Comparison of ENCODE assay signal across 8 mouse cellular contexts in genomic region chr8:54779317-54780133, GRCm38 (mm10).
DNase-seq lines count a peak whose midpoint lies in the region; ATAC-seq and TF ChIP-seq lines count a peak whose summit lies in the region.

No protein-coding gene starts in this region.

- peak; percentile 78 for ATAC-seq in neural tube, embryonic 14.5 days (ENCODE audit: low read depth)
- no peak for ATAC-seq in erythroblast, adult 5-6 weeks (replicated peaks; ENCODE audit: low FRiP score, poor library complexity, severe bottlenecking)

- DNase-seq in urinary bladder, adult 2 months (ENCODE audit: low spot score), result peak; percentile 17
- DNase-seq in urinary bladder, postnatal 10 days (ENCODE audit: low spot score), result no peak
- DNase-seq in heart, postnatal 25 days (ENCODE audit: low spot score), result peak; percentile 9
- peak; percentile 62 to 86 for DNase-seq in kidney, postnatal 25 days
- peak; percentile 37 to 41 for DNase-seq in lung, adult 18-20 months

- H3K4me1 ChIP-seq in embryonic fibroblast, embryonic 13.5 days (ENCODE audit: control insufficient read depth, insufficient read depth, low read length), result no peaks in the 10 kb centered on the region
- peaks cover 12% of the 10 kb centered on the region; the same call in 1 of the 2 replicates for H3K4me1 ChIP-seq in neural tube, embryonic 14.5 days (ENCODE audit: control insufficient read depth, insufficient read depth, low read length)

- peak overlapping the region; percentile 26 for H3K4me3 ChIP-seq in embryonic fibroblast, embryonic 13.5 days (ENCODE audit: insufficient read depth, low read length)
- peak overlapping the region; percentile 34 for H3K4me3 ChIP-seq in neural tube, embryonic 14.5 days (ENCODE audit: low read depth, low read length)

- TF ChIP-seq CTCF in embryonic fibroblast, embryonic 13.5 days (IDR thresholded peaks at IDR 0.05; ENCODE audit: borderline replicate concordance, insufficient read depth, low read length), result no peak

- intact Hi-C loops in heart, postnatal 25 days (cut with DNase I), result no loop called here

- under 1% methylated on average over 23 of the region's 23 CpGs for WGBS in neural tube, embryonic 14.5 days

- H3K4me2 ChIP-seq in neural tube, embryonic 14.5 days (ENCODE audit: low read depth, low read length), result peak overlapping the region; percentile 79

- H3K36me3 ChIP-seq in neural tube, embryonic 14.5 days (ENCODE audit: control insufficient read depth, insufficient read depth, low read length), result no peaks in the 10 kb centered on the region

- H3K27ac ChIP-seq in embryonic fibroblast, embryonic 13.5 days (ENCODE audit: insufficient read depth, low read length), result no peak overlapping the region
- H3K27ac ChIP-seq in neural tube, embryonic 14.5 days (ENCODE audit: low read depth, low read length), result peak overlapping the region; percentile 64

- H3K9me3 ChIP-seq in neural tube, embryonic 14.5 days (ENCODE audit: control insufficient read depth, low read length), result no peaks in the 10 kb centered on the region

- H3K9ac ChIP-seq in neural tube, embryonic 14.5 days (replicated peaks; ENCODE audit: low read depth, low read length), result peak overlapping the region; percentile 42; the same call in 1 of the 2 replicates

- no peaks in the 10 kb centered on the region for H3K27me3 ChIP-seq in neural tube, embryonic 14.5 days (ENCODE audit: control insufficient read depth, insufficient read depth, low read length)

- no peak for TF ChIP-seq POLR2A in embryonic fibroblast, embryonic 13.5 days (IDR thresholded peaks at IDR 0.05; ENCODE audit: low read depth, low read length)
